Mouse (Mus musculus): ENCODE measurements around the gene Scoc. TPM values are rescaled to one million over a fixed set of nuclear protein-coding genes. Genes with fewer than 3 reads are reported as not detected.

Gene Scoc
- polyA plus RNA-seq, 1 experiment from 2014 or later: 176 TPM

GRCm38 (mm10) chr8:83426104-83426759 lies 32.0 kb downstream of the Scoc start:
- Histone ChIP-seq H3K27ac (no peak overlapping the region), H3K4me3 (no peak overlapping the region), H3K27me3 (replicated peaks) (no peaks in the 10 kb centered on the region), H3K9me3 (no peaks in the 10 kb centered on the region), H3K4me1 (no peaks in the 10 kb centered on the region), H3K36me3 (no peaks in the 10 kb centered on the region), H3K4me2 (replicated peaks) (no peak overlapping the region), H3K9ac (no peak overlapping the region)
- 74% methylated on average over 11 of the region's 11 CpGs for WGBS
- ATAC-seq (ENCODE audit: low FRiP score, low read depth): no peak

- H3K9ac ChIP-seq: no peak overlapping the region
- H3K4me2 ChIP-seq (replicated peaks): no peak overlapping the region
- no peak for ATAC-seq (ENCODE audit: low FRiP score, low read depth)
- H3K4me3 ChIP-seq: no peak overlapping the region
- no peaks in the 10 kb centered on the region for H3K27me3 ChIP-seq (replicated peaks)
- no peaks in the 10 kb centered on the region for H3K36me3 ChIP-seq
- WGBS: 94% methylated on average over 6 of the region's 6 CpGs
- H3K27ac ChIP-seq: no peak overlapping the region
- H3K4me1 ChIP-seq: no peaks in the 10 kb centered on the region
- H3K9me3 ChIP-seq: no peaks in the 10 kb centered on the region
Observed at GRCm38 (mm10) chr8:83425202-83425601, 33.0 kb downstream of the Scoc start.

- Histone ChIP-seq H3K9me3 (no peaks in the 10 kb centered on the region), H3K27me3 (replicated peaks) (no peaks in the 10 kb centered on the region), H3K36me3 (no peaks in the 10 kb centered on the region), H3K4me3 (no peak overlapping the region), H3K9ac (no peak overlapping the region), H3K4me1 (no peaks in the 10 kb centered on the region), H3K4me2 (replicated peaks) (no peak overlapping the region), H3K27ac (no peak overlapping the region)
- no peak for ATAC-seq (ENCODE audit: low FRiP score, low read depth)
- WGBS: 72% methylated on average over 13 of the region's 13 CpGs
Observed at GRCm38 (mm10) chr8:83423032-83423825, 35.0 kb downstream of the Scoc start.

- Histone ChIP-seq H3K9me3 (no peaks in the 10 kb centered on the region), H3K4me2 (replicated peaks) (no peak overlapping the region), H3K9ac (no peak overlapping the region), H3K4me1 (no peaks in the 10 kb centered on the region), H3K27me3 (replicated peaks) (no peaks in the 10 kb centered on the region), H3K36me3 (no peaks in the 10 kb centered on the region), H3K27ac (no peak overlapping the region), H3K4me3 (no peak overlapping the region)
- WGBS: 100% methylated on average over 1 of the region's 1 CpGs
- ATAC-seq (ENCODE audit: low FRiP score, low read depth): no peak
Observed at GRCm38 (mm10) chr8:83421354-83421753, 36.8 kb downstream of the Scoc start.

GRCm38 (mm10) chr8:83418805-83419516 lies 39.2 kb downstream of the Scoc start:
- no peaks in the 10 kb centered on the region for H3K27me3 ChIP-seq (replicated peaks)
- WGBS: 95% methylated on average over 11 of the region's 11 CpGs
- H3K4me1 ChIP-seq: no peaks in the 10 kb centered on the region
- ATAC-seq (ENCODE audit: low FRiP score, low read depth): no peak
- no peak overlapping the region for H3K9ac ChIP-seq
- H3K4me2 ChIP-seq (replicated peaks): no peak overlapping the region
- H3K27ac ChIP-seq: no peak overlapping the region
- H3K36me3 ChIP-seq: no peaks in the 10 kb centered on the region
- H3K4me3 ChIP-seq: no peak overlapping the region
- no peaks in the 10 kb centered on the region for H3K9me3 ChIP-seq

GRCm38 (mm10) chr8:83417970-83418369 lies 40.2 kb downstream of the Scoc start:
- no peak overlapping the region for H3K27ac ChIP-seq
- no peak overlapping the region for H3K4me2 ChIP-seq (replicated peaks)
- no peaks in the 10 kb centered on the region for H3K27me3 ChIP-seq (replicated peaks)
- H3K9ac ChIP-seq: no peak overlapping the region
- H3K36me3 ChIP-seq: no peaks in the 10 kb centered on the region
- H3K4me1 ChIP-seq: no peaks in the 10 kb centered on the region
- 84% methylated on average over 6 of the region's 6 CpGs for WGBS
- H3K9me3 ChIP-seq: no peaks in the 10 kb centered on the region
- ATAC-seq (ENCODE audit: low FRiP score, low read depth): no peak
- H3K4me3 ChIP-seq: no peak overlapping the region

GRCm38 (mm10) chr8:83416878-83417277 lies 41.3 kb downstream of the Scoc start:
- Histone ChIP-seq H3K4me3 (no peak overlapping the region), H3K4me1 (no peaks in the 10 kb centered on the region), H3K9me3 (no peaks in the 10 kb centered on the region), H3K27ac (no peak overlapping the region), H3K9ac (no peak overlapping the region), H3K27me3 (replicated peaks) (no peaks in the 10 kb centered on the region), H3K4me2 (replicated peaks) (no peak overlapping the region), H3K36me3 (no peaks in the 10 kb centered on the region)
- no peak for ATAC-seq (ENCODE audit: low FRiP score, low read depth)
- WGBS: 97% methylated on average over 15 of the region's 15 CpGs

- Histone ChIP-seq H3K4me2 (replicated peaks) (no peak overlapping the region), H3K9ac (no peak overlapping the region), H3K27ac (no peak overlapping the region), H3K27me3 (replicated peaks) (no peaks in the 10 kb centered on the region), H3K9me3 (no peaks in the 10 kb centered on the region), H3K4me1 (no peaks in the 10 kb centered on the region), H3K4me3 (no peak overlapping the region), H3K36me3 (no peaks in the 10 kb centered on the region)
- ATAC-seq (ENCODE audit: low FRiP score, low read depth): no peak
- WGBS: 84% methylated on average over 7 of the region's 7 CpGs
Observed at GRCm38 (mm10) chr8:83408496-83408895, 49.7 kb downstream of the Scoc start.

- Histone ChIP-seq H3K4me3 (no peak overlapping the region), H3K4me1 (no peaks in the 10 kb centered on the region)
- WGBS: 38% methylated on average over 6 of the region's 6 CpGs
Observed at GRCm38 (mm10) chr8:83406836-83407235, 51.4 kb downstream of the Scoc start.

GRCm38 (mm10) chr8:83405548-83405947 lies 52.6 kb downstream of the Scoc start:
- Histone ChIP-seq H3K9me3 (no peaks in the 10 kb centered on the region), H3K4me1 (no peaks in the 10 kb centered on the region), H3K27ac (no peak overlapping the region), H3K4me2 (replicated peaks) (no peak overlapping the region), H3K4me3 (no peak overlapping the region), H3K36me3 (no peaks in the 10 kb centered on the region), H3K9ac (no peak overlapping the region), H3K27me3 (replicated peaks) (no peaks in the 10 kb centered on the region)
- WGBS: 87% methylated on average over 10 of the region's 10 CpGs
- ATAC-seq (ENCODE audit: low FRiP score, low read depth): no peak

More at GRCm38 (mm10) chr8:83406836-83407235, 51.4 kb downstream of the Scoc start:
- Histone ChIP-seq H3K36me3 (no peaks in the 10 kb centered on the region), H3K9me3 (no peaks in the 10 kb centered on the region), H3K27me3 (replicated peaks) (no peaks in the 10 kb centered on the region), H3K27ac (no peak overlapping the region), H3K4me2 (replicated peaks) (no peak overlapping the region), H3K9ac (no peak overlapping the region)
- no peak for ATAC-seq (ENCODE audit: low FRiP score, low read depth)

- Histone ChIP-seq H3K9ac (no peak overlapping the region), H3K4me1 (no peaks in the 10 kb centered on the region), H3K27ac (no peak overlapping the region), H3K27me3 (replicated peaks) (no peaks in the 10 kb centered on the region), H3K36me3 (no peaks in the 10 kb centered on the region), H3K9me3 (no peaks in the 10 kb centered on the region), H3K4me2 (replicated peaks) (no peak overlapping the region), H3K4me3 (no peak overlapping the region)
- ATAC-seq (ENCODE audit: low FRiP score, low read depth): no peak
- 73% methylated on average over 4 of the region's 4 CpGs for WGBS
Observed at GRCm38 (mm10) chr8:83397726-83398125, 60.5 kb downstream of the Scoc start.

- Histone ChIP-seq H3K4me1 (no peaks in the 10 kb centered on the region), H3K4me2 (replicated peaks) (no peak overlapping the region), H3K27me3 (replicated peaks) (no peaks in the 10 kb centered on the region), H3K27ac (no peak overlapping the region), H3K9me3 (no peaks in the 10 kb centered on the region), H3K4me3 (no peak overlapping the region), H3K9ac (no peak overlapping the region), H3K36me3 (no peaks in the 10 kb centered on the region)
- WGBS: 91% methylated on average over 6 of the region's 6 CpGs
- ATAC-seq (ENCODE audit: low FRiP score, low read depth): no peak
Observed at GRCm38 (mm10) chr8:83396680-83397079, 61.5 kb downstream of the Scoc start.
